Mouse (Mus musculus) embryo, embryonic 11 days (tissue): Measurements from ENCODE around the gene Hist1h2bh.

ENCODE experiments used
- DNase-seq: peaks from one replicate; pipeline ENCODE4 v3.0.0-alpha.2; 2015

Gene Hist1h2bh

GRCm38 (mm10) chr13:23502031-23502567 is 41.1 kb downstream of the Hist1h2bh start:
- DNase-seq = no peak

GRCm38 (mm10) chr13:23501511-23501910 is 41.7 kb downstream of the Hist1h2bh start:
- DNase-seq = no peak

GRCm38 (mm10) chr13:23500424-23501200 is 42.6 kb downstream of the Hist1h2bh start:
- peak; percentile 84 for DNase-seq

- peak; percentile 37 for DNase-seq
These were observed 43.2 kb downstream of the Hist1h2bh start for GRCm38 (mm10) chr13:23499943-23500342.

GRCm38 (mm10) chr13:23498653-23499052 is 44.5 kb downstream of the Hist1h2bh start:
- peak; percentile 62 for DNase-seq

DNA sequence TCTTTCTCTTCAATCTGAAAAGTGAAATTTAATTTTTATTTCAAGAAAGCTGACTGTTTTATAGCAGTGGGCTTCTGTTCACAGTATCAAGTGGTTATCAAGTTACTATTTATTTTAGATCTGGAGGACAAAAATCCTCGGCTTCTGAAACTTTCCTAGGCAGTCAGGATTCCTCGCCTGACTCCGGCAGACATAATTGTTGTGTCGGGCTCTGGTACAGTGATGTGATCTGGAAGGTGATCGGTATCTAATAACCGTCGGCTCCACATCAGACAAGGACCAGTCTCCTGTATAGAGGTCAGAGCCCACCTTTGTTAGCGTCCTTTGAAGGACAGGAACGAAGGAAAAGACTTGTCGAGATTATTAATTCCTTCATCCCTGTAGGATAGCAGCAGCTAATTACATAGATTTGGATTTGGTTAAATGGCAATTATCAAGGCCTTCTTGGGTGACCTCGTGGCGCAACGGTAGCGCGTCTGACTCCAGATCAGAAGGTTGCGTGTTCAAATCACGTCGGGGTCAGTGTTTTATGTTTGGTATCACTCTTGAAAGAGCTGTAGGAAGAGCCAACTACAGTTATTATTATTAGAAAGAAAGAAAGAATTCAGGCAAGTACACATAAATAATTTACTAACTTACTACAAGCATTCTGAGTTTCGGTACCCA is 45.4 kb downstream of the Hist1h2bh start:
- DNase-seq = peak; percentile 73

DNA sequence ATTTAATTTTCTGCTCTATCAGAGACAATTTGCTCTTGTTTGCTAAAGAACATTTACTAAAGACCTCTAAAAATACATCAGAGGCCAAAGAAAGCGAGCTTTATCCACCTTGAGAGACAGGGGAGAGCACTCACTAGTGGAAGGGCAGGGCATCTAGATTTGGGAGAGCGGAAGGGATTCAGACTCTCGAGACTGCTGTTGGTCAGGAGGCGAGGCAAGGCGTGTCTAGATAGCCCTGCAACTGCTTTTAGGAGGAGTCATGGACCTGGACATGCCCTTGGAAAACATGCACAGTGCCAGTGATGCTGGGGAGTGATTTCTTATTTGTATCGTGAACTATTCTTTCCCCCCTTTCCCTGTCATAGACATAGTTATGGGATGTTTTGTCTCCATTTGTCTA is 47.7 kb downstream of the Hist1h2bh start:
- no peak for DNase-seq

- DNase-seq = peak; percentile 66
These were observed 51.2 kb downstream of the Hist1h2bh start for GRCm38 (mm10) chr13:23491990-23492389.
